Mouse (Mus musculus) layer of hippocampus, postnatal 10 days (tissue): ENCODE results near the gene Ncbp3. TPM values are rescaled to one million over a fixed set of nuclear protein-coding genes. Genes with fewer than 3 reads are reported as not detected.

Experiments used
- DNase-seq, 2 experiments: peaks; one replicate each; pipeline ENCODE4 v3.0.0; 2021; ENCODE audit warnings: low spot score in 2 of 2
- total RNA-seq, 2 experiments: library from RNA; stranded (reverse); gene quantifications; 2 replicates each; pipeline ENCODE4 v1.2.3; 2021

Ncbp3 gene
- total RNA-seq, 2 experiments from 2014 or later = 9.5 to 10.0 TPM

DNA sequence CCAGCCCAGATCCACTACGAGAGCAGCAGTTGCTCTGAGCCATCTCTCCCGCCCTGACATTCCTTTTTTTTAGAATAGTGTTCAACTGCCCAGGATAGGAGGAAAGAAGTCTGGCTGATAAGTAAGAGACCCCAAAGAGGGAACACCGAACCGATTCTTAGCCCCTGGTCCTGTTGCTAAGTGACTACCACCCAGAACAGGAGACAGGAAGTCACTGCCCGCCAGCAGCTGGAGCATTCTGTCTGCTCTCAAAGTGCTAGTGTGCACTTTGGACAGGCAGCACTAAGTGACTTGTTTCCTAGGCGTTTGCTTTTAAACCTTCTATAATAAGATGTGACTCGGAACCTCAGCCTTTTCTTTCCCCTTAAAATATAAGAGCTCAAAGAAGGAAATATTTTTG is 37.8 kb downstream of the Ncbp3 start:
- no peak for DNase-seq

DNA sequence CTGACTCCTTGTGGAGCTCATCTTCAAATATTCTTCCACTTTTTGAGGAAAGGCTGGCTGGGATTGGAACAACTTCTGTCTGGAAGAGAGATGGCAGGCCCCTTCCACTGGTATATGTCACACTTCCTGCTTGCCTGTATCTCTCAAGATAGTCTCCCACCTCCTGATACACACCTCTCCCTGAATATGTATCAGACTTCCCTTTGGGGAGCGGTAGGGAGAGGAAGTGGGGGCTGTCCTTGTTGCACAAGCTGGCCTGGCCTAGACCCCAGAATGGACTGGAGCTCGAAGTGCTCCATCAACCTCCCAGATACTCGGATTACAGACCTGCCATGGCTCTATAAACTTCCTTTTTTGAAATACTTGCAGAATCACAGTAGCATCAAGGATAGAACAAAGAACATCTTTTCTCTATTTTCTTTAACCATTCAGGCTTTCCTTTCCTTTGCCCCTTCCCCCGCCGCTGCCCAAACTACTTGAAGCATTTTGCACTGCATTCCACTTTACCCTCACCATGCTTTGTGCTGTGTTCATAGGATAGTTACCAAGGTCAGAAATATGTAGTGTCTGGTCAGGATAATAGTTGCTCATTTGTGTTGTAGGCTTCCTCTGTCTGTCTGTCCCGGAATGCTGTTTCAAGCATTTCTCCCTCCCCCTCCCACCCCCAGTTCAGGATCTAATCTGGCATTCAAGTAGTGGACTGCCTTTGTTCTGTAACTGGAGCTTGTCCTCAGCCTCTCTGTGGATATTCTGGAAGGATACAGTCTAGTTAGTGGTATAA is 40.3 kb downstream of the Ncbp3 start:
- no peak for DNase-seq

DNA sequence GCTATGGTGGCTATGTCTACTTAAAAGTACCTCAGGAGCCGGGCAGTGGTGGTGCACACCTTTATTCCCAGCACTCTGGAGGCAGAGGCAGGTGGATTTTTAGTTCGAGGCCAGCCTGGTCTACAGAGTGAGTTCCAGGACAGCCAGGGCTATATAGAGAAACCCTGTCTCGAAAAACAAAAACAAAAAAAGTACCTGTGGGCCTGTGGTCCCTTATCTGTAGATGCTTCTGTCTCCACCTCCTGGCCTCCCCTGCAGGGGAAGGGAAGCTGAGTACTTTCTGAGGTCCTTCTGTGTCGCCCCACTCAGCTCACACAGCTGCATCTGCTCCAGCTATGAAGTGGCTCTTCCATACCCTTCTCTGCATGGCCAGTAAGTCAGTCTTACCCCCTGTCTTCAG is 42.7 kb downstream of the Ncbp3 start, which contains the start of gene Itgae:
Gene Itgae, plus strand, starts transcription at position 301 of the 400 bp plus-strand sequence.
- DNase-seq = no peak

DNA sequence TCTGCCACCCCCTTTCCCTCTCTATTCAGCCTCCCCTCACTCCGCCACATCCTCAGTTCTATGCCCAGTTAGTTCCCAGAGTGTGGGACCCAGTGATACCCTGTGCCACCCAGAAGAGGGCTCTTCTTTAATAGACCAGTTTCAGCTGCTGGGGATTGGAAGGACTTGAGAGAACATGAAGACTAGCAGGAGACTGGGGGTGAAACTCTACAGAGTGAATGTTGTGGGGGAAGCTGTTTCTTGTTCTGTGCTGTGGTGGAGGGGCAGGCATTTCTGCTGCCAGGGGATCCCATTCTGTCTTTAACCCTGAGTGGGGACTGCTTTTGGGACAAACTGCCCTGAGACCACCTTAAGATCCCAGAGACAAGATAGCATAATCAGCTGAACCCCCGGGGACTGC is 43.2 kb downstream of the Ncbp3 start:
- no peak for DNase-seq

DNA sequence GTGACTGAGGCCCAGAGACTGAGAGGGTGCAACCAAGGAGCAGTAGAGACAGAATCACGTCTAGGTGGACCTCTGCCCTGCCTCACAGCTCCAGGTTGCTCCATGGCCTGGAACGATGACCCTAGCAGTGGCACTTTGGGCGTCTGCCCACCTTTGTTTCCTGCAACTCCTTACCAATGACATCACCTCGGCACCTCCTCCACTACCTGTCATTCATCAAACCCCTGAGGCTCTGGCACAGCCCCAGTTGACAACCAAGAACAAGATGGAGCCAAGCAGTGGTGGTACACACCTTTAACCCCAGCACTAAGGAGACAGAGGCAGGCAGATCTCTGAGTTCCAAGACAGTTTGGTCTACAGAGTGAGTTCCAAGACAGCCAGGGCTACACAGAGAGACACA is 44.5 kb downstream of the Ncbp3 start:
- DNase-seq = no peak

DNA sequence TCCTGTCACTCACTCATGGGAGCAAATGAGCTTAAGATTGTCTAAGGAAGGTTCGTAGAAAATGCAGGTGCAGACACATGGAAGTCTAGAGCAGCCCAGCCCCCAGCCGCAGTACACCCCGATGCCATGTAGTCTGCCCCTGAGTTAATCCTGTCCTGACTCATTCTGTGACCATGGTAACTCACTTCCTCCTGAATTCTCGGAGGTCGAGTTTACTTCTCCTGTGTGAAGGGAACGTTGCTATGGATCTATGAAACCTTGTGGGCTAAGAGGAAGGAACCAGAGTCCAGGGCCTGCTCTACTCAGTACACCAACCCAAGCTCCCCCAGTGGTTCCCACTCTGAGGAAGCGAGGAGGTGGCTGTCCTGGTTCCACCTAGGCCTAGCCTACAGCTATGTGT is 45.3 kb downstream of the Ncbp3 start:
- DNase-seq = no peak

DNA sequence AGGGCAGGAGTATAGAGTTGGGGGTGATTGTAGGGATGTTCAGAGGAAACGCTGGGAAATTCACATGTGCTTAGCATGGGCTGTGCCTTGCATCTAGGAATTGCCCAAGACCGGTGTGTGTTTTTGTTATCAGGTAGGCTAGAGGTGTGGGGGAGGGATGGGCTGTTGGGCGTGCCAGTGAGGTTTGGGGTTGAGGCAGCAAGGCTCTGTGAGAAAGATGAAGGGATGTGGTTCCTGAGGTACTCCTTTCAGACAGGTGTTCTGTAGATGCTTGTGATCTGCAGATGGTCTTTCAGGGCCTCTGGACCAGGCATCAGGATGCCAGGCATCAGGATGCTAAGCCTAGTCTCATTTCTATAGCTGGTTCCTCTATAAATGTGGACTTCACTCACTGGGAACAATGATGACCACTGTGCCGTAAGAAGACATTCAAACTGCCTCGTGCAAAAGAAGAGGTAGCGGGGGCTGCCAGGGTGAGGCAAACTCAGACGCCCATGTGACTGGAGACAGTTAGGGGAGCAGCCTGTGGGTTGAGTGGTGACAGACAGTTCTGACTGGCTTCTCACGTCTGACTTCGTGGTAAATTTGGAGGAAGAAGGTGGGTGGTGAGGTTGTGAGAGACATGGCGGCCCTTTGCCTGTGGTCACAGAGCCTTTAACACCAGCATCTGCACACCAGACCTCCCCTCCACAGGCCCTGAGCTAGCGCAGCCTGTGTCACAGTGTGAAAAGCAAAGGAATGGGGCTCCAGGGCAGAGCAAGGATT is 46.8 kb downstream of the Ncbp3 start:
- no peak for DNase-seq

DNA sequence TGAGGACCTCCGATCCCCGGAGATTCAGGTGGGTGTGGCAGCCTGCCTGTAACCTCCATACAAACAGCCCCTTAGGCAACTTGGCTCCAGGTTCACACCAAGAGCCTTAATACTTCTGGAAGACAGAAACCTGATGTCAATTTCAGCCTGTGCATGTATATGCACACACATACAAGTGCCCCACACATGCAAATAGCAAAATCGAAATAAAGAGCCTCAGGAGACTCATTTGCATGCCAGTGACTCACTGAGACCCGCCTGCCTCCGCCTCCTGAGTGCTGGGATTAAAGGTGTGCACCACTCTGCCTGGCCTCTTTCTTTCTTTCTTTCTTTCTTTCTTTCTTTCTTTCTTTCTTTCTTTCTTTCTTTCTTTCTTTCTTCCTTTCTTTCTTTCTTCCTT is 51.3 kb downstream of the Ncbp3 start:
- no peak for DNase-seq

DNA sequence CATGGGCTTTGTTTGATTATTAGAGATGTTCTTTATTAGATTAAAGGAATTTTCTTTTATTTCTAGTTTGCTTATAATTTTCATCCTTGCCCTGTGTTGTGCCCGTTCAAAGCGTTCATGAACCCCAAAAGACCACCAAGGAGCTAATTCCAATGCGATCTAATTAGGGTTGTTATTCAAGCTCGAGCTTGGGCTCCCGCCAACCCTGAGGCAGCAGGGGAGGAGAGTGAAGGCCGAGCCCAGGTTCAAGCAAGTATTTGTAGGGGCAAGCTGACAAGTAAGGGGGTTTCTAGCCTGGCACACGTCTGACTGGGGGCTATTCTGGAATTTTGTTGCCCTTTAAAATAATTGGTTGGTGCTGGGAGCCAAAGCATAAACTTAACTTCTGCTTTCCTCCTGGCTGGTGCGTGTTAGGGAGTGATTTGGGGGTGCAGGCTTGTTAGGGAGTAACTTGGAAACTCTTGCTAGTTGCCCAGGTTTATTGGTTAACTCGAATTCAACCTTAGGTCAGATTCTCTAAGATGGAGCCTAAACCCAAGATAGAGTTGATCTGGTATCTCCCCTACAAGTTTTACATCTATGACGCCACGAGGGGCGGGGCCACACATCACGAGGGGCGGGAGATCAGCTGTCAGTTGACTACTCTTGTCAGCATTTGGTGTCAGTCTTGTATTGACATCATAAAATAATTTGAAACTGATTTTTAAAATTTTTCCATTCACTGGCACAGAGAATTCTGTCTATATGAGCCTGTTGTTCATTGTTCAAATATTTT is 52.6 kb downstream of the Ncbp3 start:
- peak in 1 of 2 experiments; percentile 33 for DNase-seq

DNA sequence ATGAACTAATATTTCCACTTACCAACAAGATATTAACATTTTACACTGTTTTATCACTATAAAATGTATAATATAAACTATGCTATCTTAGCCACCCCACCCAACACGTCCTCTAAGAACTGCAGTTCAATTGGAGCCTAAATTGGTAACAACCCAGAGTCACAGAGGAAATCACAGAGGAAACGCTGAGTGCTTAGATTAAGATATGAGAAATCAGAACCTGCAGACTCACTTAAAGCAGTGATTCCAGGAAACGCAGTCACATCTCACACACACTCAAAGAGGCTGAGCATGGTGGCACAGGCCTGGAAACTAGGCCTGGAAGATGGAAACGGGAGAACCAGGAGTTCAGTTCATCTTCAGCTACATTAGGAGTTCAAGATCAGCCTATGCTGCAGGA is 53.7 kb downstream of the Ncbp3 start:
- DNase-seq = no peak

DNA sequence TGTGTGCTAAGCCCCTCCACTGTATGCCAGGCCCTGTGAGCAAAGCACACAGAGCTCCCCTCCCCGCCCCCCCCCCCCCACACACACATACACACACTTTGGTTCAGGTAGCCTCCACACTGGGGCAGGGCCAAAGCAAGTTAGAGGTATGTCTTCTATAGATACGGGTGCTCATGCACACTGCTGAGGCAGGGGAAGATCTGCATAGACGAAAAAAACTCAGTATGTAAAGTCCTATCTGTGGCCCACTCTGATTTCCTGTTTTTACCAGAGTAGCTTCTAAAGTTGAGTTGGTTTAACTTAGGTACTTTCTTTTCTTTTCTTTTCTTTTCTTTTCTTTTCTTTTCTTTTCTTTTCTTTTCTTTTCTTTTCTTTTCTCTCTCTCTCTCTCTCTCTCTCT is 57.7 kb downstream of the Ncbp3 start:
- DNase-seq = no peak

DNA sequence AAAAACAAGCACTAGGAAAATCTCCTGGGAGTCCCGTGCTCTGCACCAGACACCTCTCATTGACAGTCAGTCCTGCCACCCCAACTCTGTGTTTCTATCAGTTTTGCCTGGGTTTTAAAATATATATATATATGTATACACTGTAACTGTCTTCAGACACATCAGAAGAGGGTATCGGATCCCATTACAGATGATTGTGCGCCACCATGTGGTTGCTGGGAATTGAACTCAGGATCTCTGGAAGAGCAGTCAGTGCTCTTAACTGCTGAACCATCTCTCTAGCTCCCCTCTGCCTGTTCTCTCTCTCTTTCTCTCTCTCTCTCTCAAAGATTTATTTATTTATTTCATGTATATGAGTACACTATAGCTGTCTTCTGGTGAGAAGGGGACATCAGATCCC is 59.8 kb downstream of the Ncbp3 start:
- peak; percentile 68 to 76 for DNase-seq

DNA sequence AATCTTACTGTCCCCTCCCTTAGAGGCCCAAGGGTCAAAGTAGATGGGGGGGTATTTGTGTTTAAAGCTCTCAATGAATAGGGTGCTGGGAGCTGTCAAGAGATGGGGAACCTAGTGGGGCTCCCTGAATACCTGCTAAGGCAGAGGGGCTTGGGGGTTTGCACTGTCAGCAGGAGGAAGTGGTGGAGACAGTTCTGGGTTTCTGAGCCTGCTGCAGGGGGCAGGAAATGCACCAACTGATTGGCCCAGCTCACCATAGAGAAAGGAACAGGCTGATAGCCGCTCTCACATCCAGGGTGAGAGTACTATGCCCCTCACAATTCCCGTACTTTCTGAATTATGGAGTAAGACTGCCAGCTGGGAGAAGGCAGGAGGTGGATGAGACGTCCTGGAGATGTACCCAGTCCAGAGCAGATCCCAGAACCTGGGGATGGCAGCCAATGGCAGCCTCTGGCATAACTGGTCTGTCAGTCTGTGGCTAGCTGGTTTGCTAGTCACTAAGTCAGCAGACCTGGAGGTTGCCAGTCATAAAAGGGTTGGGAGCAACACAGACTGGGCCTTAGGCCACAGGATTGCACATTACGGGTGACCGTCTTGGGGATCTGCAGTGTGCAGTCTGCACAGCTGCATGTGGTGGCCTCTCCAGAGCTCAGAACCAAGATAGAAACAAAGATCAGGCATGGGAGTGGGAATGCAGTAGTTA is 60.8 kb downstream of the Ncbp3 start:
- DNase-seq = no peak

DNA sequence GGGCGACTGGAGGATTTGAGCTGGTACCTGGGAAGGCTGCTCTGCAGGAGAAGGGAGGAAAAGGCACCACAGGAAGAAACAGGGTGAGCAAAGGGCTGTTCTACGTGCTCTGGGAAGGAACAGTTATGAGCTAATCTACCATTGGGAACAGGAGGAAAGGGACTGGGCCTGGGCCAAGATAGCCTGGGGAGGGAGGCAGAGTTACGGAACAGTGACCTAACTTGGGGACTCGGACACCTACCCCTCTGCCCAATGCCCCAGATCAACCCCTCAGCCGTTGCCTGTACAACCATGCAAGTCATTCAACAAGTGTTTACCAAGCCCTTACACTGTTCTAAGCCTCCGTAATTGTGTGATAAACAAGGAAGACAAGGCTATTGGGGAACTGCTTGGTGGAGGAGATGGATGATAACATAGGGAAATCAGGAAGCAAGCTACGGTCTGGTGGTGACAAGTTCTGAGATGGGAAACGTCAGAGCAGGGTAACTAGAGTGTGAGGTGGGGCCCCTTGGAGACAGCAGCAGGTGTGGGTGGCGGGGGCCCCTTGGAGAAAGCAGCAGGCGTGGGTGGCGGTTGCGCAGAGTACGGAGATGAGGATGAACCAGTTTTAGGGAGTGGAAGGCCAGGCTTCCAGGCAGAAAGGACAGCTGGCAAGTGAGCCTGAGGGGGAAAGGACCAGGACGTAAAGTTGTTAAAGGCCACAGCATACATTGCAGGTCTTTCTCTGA is 61.5 kb downstream of the Ncbp3 start:
- DNase-seq = no peak

DNA sequence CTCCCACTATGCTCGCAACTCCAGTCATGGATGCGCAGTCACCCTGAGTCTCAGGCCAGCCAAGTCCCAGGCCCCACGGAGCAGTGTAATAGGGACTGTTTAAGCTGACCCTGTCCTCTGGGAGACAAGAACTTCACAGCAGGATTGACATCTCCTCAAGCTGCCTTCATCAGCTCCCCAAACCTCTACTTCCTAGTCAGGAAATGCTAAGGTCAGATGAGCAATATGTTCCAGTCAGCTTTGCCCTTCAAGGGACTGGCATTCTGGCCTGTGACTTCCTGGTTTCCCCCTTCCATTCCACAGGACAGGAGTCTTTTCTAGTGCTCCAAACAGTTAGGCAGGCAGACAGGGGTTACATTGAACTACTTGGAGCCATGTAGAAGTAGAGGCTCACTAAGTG is 62.4 kb downstream of the Ncbp3 start:
- no peak for DNase-seq

DNA sequence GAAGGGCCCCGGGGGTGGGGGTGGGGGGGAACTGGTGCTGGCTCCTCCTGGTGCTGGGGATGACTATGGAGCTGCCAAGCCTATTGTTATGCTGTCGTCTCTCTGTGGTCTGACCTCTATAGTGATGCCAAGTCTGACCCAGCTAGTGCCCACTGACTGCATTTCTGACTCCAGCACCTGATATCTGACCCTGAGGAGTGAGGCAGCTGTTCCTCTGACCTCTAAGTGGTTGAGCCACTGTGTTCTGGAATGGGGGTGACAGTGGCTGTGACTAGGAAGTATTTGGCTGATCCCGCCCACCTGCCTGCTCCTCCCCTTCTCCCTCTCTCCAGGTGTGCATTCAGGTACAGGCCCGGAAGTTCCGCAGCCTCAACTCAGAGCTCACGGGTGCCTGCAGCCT is 63.8 kb downstream of the Ncbp3 start:
- no peak for DNase-seq

DNA sequence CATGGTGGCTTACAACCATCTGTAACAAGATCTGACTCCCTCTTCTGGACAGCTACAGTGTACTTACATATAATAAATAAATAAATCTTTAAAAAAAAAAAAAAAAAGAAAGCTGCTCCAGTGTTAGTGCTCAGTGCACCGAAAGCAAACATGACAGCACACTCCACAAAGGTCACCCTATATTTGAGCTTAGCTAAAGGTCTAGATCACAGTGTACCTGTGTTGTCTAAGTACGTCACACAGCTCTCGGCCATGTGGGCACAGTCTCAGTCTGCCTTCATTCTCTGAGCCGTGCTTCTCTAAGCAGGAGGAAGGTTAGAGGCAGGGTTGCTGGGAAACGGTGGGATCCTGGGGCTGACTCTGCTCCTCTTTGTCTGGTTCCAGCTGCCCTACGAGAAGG is 78.9 kb downstream of the Ncbp3 start:
- DNase-seq = no peak

DNA sequence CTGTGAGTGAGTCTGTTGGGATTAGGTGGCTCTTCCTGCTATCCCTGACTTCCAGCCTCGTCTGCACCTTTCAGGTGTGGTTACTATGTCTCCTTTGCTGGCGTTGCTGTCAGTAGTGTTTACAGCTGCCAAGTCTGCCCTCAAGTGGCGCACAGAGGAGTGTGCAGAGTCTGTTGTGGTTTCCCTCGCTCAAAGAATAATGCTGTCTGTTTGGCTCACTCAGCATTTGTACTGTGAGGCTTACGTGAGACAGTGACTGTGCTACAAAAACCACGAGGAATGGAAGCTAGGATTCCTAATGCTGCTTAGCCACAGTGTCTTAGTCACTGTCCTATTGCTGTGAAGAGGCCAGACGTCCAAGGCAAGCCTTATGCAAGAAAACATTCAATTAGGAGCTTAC is 83.4 kb downstream of the Ncbp3 start:
- DNase-seq = no peak

DNA sequence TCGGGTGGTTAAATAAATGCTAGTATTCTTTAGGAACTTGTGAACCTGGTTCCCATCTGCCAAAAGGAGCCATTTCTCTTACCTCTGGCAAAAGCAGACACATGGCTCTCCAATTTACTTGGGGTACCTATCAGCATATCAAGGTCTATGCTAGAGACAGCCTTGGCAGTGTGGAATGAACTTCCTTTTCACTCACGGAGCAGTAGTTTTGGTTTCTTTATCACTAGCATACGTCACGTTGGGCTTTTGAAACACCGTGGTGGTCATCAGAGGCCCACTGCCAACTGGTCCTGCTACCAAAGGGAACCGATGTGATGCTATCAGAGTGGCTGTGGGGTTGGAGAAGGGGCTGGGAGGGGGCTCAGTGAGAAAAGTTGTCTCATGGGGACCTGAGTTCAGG is 85.4 kb downstream of the Ncbp3 start:
- no peak for DNase-seq

DNA sequence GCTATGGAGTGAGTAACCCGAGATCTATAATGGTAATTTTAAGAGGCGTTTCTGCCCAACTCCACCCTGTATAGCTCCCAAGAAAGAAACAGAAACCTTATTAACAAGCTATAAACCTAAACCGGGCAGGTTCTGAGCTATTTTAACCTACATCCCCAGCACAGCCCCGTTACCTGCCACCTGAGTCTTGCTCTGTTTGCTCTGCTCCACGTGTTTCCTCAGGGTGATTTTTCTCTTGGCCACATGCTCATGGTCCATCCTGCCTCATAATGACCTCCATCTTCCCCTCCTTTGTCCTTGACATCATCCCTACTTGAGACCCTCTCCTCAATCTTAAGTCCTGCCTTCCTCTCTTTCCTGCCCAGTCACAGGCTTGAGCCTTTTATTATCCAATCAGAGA is 86.6 kb downstream of the Ncbp3 start:
- no peak for DNase-seq

DNA sequence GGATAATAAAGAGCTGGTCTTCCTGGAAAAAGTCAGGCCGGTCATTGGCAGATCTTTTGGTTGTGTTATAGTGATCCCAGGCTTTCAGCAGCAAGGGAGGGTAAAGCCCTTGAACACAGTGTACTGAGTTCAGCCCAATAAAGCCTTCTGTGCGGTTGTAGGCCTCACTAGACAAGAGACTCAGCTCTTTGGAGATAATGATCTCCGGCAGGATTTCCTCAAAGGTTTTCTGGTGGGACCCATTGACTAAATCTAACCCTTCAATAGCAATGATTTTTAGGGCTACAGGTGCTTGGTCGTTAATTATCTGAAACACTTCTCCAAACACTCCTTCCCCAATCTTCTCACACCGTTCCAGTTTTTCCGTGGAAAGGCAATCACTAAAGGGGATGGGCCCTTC is 89.0 kb downstream of the Ncbp3 start:
- DNase-seq = no peak
